Mouse (Mus musculus) heart, embryonic 10.5 days (tissue): ENCODE data around the gene Dexi. TPM values are rescaled to one million over a fixed set of nuclear protein-coding genes. Genes with fewer than 3 reads are reported as not detected.

ENCODE experiments used
- DNase-seq: peaks from one replicate; pipeline ENCODE4 v3.0.0-alpha.2; 2017; ENCODE audit warnings: low spot score
- H3K27ac ChIP-seq: fragments of 300-500 bp; sonication (generic); 2 replicates; pipeline ENCODE4 v1.5.1; 2016; ENCODE audit warnings: mild to moderate bottlenecking
- H3K27me3 ChIP-seq: fragments of 300-500 bp; sonication (generic); 2 replicates; pipeline ENCODE4 v1.6.1; 2016; ENCODE audit warnings: mild to moderate bottlenecking; ENCODE audit not compliant: poor library complexity, insufficient read depth, severe bottlenecking
- H3K36me3 ChIP-seq: fragments of 300-500 bp; sonication (generic); 2 replicates; pipeline ENCODE4 v1.6.1; 2016; ENCODE audit warnings: mild to moderate bottlenecking, moderate library complexity
- H3K4me1 ChIP-seq: fragments of 300-500 bp; sonication (generic); 2 replicates; pipeline ENCODE4 v1.6.1; 2016; ENCODE audit warnings: mild to moderate bottlenecking
- H3K4me3 ChIP-seq: fragments of 300-500 bp; sonication (generic); 2 replicates; pipeline ENCODE4 v1.5.1; 2016; ENCODE audit warnings: mild to moderate bottlenecking, moderate library complexity
- H3K9me3 ChIP-seq: fragments of 300-500 bp; sonication (generic); 2 replicates; pipeline ENCODE4 v1.6.1; 2016; ENCODE audit warnings: mild to moderate bottlenecking, moderate library complexity
- WGBS: fragments of 180-500 bp; shearing (Covaris S2); methylation state at CpG from one replicate; pipeline ENCODE4 v1.1.7; 2016; 5-methylcytosine and 5-hydroxymethylcytosine counted together
- polyA plus RNA-seq: library from polyadenylated mRNA; unstranded; fragments of >200 nt; fragmentation: Nextera tagmentation; extraction: Ambion mirVana; gene quantifications from 2 replicates; pipeline ENCODE4 v1.2.1, GENCODE M21; 2016

The Dexi gene
- polyA plus RNA-seq, 1 experiment from 2014 or later: 13.8 TPM

DNA sequence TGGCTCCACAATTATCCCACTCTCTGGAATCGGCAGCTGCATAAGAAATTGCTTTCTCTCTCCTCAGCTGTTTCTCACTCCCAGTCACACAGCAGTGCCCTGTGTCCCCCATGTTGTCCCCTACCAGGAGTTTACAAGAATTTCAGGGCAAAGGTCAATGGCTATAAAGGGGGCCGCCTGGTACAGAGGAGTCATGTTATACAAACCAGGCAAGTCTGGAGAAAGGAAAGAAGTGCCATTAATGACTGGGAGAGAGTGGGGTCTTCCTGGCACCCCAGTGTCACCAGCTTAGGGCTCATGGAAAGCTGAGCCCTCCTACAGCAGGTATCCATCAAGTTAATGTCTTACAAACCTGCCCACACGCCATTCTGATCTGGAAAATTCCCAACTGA lies 88.3 kb downstream of the Dexi start:
- H3K27ac ChIP-seq: no peak overlapping the region
- no peak for DNase-seq

DNA sequence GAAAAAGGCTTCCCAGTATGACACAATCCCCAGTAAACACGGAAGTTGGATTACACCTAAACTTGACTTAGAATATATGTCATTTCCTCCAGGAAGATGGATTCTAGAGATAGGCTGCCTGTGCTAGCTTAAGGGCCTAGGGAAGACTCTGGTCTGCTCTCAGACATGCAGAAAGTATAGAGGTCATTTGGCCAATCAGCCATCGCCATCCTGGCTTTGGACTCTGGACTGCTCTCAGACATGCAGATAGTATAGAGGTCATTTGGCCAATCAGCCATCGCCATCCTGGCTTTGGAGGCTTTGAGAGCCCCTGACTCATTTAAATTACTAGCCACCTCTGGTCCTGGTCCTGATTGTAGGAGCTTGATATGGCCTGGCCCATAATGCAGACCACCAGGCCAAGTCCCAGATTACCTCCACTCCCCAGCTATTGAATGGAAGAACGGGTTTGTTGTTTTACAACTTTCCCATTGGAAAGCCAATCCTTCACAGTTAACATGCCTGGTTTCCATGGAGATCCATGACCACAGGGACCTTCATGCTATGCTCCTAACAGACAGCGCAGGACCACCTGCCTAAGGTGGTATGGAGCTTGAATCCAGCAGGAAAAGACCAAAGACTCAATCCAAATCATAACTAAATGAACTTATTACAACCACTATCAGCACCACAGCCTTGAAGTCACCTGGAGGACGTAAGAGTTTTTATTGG lies 88.8 kb downstream of the Dexi start:
- Histone ChIP-seq H3K27ac (no peak overlapping the region), H3K36me3 (no peaks in the 10 kb centered on the region), H3K4me1 (no peaks in the 10 kb centered on the region), H3K27me3 (no peaks in the 10 kb centered on the region), H3K9me3 (no peaks in the 10 kb centered on the region), H3K4me3 (no peak overlapping the region)
- WGBS: 73% methylated on average over 6 of the region's 6 CpGs
- DNase-seq: no peak

More for the DNA sequence above, 88.3 kb downstream of the Dexi start:
- Histone ChIP-seq H3K9me3 (no peaks in the 10 kb centered on the region), H3K27me3 (no peaks in the 10 kb centered on the region), H3K36me3 (no peaks in the 10 kb centered on the region), H3K4me3 (no peak overlapping the region), H3K4me1 (no peaks in the 10 kb centered on the region)
- WGBS: 55% methylated on average over 3 of the region's 3 CpGs

Other genes with a start within 250 kb of the Dexi start
- gene Emp2, start 229.1 kb downstream of the Dexi start, polyA plus RNA-seq: 22.3 and 25.5 TPM in 2 replicates
- gene Tekt5, start 147.6 kb downstream of the Dexi start, polyA plus RNA-seq: 0.11 and 0.23 TPM in 2 replicates
- 60.1 and 70.9 TPM in 2 replicates for gene Nubp1, start 131.1 kb downstream of the Dexi start, polyA plus RNA-seq
- gene Tvp23a, start 95.7 kb downstream of the Dexi start, polyA plus RNA-seq: 6.0 and 9.2 TPM in 2 replicates
- 0.05 and 0.27 TPM in 2 replicates for gene Ciita, start 63.0 kb downstream of the Dexi start, polyA plus RNA-seq
- gene Clec16a, start 2.3 kb upstream of the Dexi start, polyA plus RNA-seq: 24.5 and 27.3 TPM in 2 replicates
- gene Socs1, start 242.5 kb upstream of the Dexi start, polyA plus RNA-seq: 3.7 and 4.1 TPM in 2 replicates
- gene Tnp2, start 245.6 kb upstream of the Dexi start, polyA plus RNA-seq: not detected in 2 replicates
- not detected in 2 replicates for gene Prm3, start 247.9 kb upstream of the Dexi start, polyA plus RNA-seq